Mouse (Mus musculus): ENCODE data around the gene Ctbs. TPM values are rescaled to one million over a fixed set of nuclear protein-coding genes. Genes with fewer than 3 reads are reported as not detected.

The Ctbs gene
- polyA plus RNA-seq (2017; shearing (Covaris generic)), result 11.3 TPM

GRCm38 (mm10) chr3:146449745-146450250, at the start of gene Ctbs:
Ctbs (plus strand) TSS chr3:146449795.

GRCm38 (mm10) chr3:146404311-146405201, 45.0 kb upstream of the Ctbs start, which contains the start of gene Ssx2ip:
Ssx2ip (plus strand) TSS chr3:146404642.

GRCm38 (mm10) chr3:146499431-146500002, 49.9 kb downstream of the Ctbs start, which contains the start of the genes Spata1 and Gng5:
Spata1 (minus strand) TSS chr3:146499753.
Gng5 (plus strand) TSS chr3:146499807.

Other genes starting within 250 kb of the Ctbs start
- gene Lpar3, start 228.8 kb upstream of the Ctbs start, polyA plus RNA-seq (2017; shearing (Covaris generic)), result not detected
- gene Ssx2ip, start 45.2 kb upstream of the Ctbs start, polyA plus RNA-seq (2017; shearing (Covaris generic)), result 0.61 TPM
- gene Spata1, start 50.0 kb downstream of the Ctbs start, polyA plus RNA-seq (2017; shearing (Covaris generic)), result 8.3 TPM
- gene Gng5, start 50.0 kb downstream of the Ctbs start, polyA plus RNA-seq (2017; shearing (Covaris generic)), result 533 TPM
- 75.6 TPM for gene Rpf1, start 71.6 kb downstream of the Ctbs start, polyA plus RNA-seq (2017; shearing (Covaris generic))
- gene Uox, start 120.6 kb downstream of the Ctbs start, polyA plus RNA-seq (2017; shearing (Covaris generic)), result not detected
- gene Dnase2b, start 165.8 kb downstream of the Ctbs start, polyA plus RNA-seq (2017; shearing (Covaris generic)), result not detected
- gene 4930503B20Rik, start 201.5 kb downstream of the Ctbs start, polyA plus RNA-seq (2017; shearing (Covaris generic)), result not detected
- not detected for gene Samd13, start 235.8 kb downstream of the Ctbs start, polyA plus RNA-seq (2017; shearing (Covaris generic))

All from activated CD4-positive, CD25-positive, alpha-beta regulatory T cell, adult 9 weeks (primary cell).